Mouse (Mus musculus) cortical plate, adult 2 months (tissue): ENCODE data around the gene Rab5c. TPM values are rescaled to one million over a fixed set of nuclear protein-coding genes. Genes with fewer than 3 reads are reported as not detected.

Source experiments
- H3K27ac ChIP-seq: fragments of 200-500 bp; 2 replicates; pipeline ENCODE4 v1.5.1; 2012; ENCODE audit warnings: low read length, control low read depth, inconsistent platforms; ENCODE audit not compliant: insufficient read depth
- H3K4me1 ChIP-seq: fragments of 200-500 bp; 2 replicates; pipeline ENCODE4 v1.6.1; 2011; ENCODE audit warnings: low read length; ENCODE audit not compliant: control insufficient read depth, insufficient read depth
- H3K4me3 ChIP-seq: fragments of 200-500 bp; 2 replicates; pipeline ENCODE4 v1.5.1; 2011; ENCODE audit warnings: mild to moderate bottlenecking, low read length, control low read depth; ENCODE audit not compliant: insufficient read depth
- CTCF ChIP-seq: fragments of 200-500 bp; IDR thresholded peaks from 2 replicates; pipeline ENCODE4 v1.5.1; 2011; ENCODE audit warnings: mild to moderate bottlenecking, control low read depth, low read length; ENCODE audit not compliant: insufficient read depth; ENCODE audit errors: extremely low read depth
- POLR2A ChIP-seq: fragments of 200-500 bp; IDR thresholded peaks from 2 replicates; pipeline ENCODE4 v1.6.1; 2011; ENCODE audit warnings: mild to moderate bottlenecking, low read length, control low read depth; ENCODE audit not compliant: insufficient read depth; ENCODE audit errors: extremely low read depth
- polyA plus RNA-seq: library from polyadenylated mRNA; depleted of rRNA; stranded (reverse); fragments of >200 nt; gene quantifications from 2 replicates; pipeline ENCODE4 v1.2.3, GENCODE M21; 2012

Gene Rab5c
- polyA plus RNA-seq, 1 experiment = 207 TPM

DNA sequence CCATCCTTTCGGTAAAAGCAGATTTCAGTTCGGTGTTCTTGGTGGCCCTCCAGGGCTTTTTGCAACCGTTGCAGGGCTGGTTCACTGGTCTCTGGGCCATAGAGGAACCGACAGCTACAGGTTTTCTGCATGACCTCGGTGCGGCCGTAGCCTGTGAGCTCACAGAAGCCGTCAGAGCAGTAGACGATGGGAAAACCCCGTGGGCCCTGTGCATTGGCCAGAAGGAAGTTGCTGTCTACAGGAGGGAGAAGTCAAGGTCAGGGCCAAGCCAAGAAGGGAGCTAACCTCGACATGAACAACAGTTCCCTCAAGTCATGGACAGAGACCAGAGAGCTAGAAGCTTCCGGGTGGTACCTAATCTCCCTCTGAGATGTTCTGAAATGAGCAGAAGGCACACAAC lies 19.6 kb upstream of the Rab5c start:
- TF ChIP-seq CTCF = no peak
- no peak for TF ChIP-seq POLR2A
- no peak overlapping the region for H3K27ac ChIP-seq
- H3K4me3 ChIP-seq = no peak overlapping the region
- peaks cover 14% of the 10 kb centered on the region; the same call in 1 of the 2 replicates for H3K4me1 ChIP-seq

DNA sequence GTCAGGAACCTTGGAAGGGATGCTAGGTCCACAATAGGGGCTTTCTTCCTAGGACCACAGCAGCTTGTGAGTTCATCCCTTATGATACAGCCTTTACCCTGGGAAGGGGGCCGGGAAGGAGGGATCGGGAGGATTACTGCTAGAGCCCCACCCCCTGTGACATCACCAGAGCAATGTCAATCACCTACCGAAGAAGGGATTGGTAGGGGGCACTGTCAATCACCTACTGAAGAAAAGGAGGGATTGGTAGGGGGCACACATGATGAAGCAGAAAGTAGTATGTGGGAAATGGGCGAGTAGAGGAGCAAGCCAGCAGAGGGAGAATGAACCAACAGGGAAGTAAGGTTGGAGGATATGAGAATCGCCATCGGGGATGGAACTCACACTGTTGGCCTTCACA lies 18.5 kb upstream of the Rab5c start:
- Histone ChIP-seq H3K27ac (no peak overlapping the region), H3K4me1 (peaks cover 11% of the 10 kb centered on the region; the same call in 1 of the 2 replicates), H3K4me3 (no peak overlapping the region)
- no peak for TF ChIP-seq POLR2A
- TF ChIP-seq CTCF = no peak

DNA sequence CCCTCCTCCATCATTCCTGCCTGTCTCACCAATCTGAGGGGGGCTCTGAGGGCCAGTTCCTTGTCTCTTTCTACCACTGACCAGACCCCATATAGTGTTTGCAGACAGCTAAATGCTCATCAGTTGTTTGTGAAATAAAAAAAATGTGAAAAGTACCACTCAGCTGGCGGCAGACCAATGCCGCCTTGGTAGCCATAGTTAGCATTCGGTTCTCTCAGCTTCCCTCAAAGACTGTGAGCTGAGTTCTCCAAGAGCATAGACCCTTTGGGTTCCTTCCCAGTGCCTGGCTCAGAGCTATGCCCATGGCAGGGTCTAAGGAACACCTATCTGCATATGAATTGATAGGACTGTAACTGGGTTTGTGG lies 16.7 kb upstream of the Rab5c start:
- Histone ChIP-seq H3K4me3 (no peak overlapping the region), H3K4me1 (peaks cover 11% of the 10 kb centered on the region; the same call in 1 of the 2 replicates), H3K27ac (peak overlapping the region; percentile 85)
- TF ChIP-seq POLR2A (no peak), CTCF (no peak)

DNA sequence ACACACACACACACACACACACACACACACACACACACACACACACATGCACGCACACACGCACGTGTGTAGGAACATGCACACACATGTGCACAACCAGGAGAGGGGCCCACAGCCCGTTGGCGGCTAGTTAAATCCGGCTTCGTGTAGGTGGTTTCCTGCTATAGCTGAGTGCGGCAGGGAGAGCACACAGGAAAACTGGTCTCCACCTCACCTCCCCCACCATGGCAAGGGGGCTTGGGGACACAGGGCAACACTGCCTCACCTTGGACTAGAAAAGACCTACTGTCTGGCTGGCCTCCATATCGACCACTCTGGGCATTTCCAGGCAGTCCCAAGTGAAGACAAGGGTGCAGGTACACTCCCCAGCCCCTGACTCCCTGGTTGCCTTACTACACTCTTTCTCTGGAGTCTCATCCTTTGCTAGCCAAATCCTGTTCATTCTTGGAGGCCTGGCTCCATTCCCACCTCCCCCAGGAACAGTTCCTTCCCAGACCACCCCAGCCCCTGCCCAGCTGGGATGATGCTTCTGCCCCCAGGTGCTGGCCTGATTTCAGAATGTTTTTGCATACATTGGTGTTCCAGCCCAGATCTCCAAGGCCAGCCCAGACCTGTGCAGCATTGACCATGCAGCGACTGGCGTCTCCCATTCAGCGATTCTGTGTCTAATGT lies 16.1 kb upstream of the Rab5c start:
- H3K27ac ChIP-seq = peak overlapping the region; percentile 67
- no peak overlapping the region for H3K4me3 ChIP-seq
- H3K4me1 ChIP-seq = peaks cover 14% of the 10 kb centered on the region; the same call in 1 of the 2 replicates
- no peak for TF ChIP-seq CTCF
- no peak for TF ChIP-seq POLR2A

DNA sequence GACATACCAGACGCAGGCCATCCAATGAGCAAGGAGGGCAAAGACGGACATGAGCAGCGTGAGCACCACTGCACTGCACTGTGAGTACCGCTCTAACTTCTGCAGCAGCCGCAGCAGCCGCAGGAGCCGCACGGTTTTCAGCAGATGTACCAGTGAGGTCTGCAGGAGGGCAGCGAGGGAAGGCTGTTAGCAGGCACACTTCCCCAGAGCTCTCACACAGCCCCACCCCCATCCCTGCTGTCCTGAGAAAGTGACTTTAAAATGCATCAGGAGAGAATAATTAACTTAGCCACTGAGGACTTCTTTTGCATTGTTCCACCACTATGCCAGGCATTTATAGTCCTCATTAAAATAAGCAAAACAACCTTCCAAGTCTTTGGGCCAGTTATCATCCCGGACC lies 14.3 kb upstream of the Rab5c start:
- peaks cover 16% of the 10 kb centered on the region; the same call in 1 of the 2 replicates for H3K4me1 ChIP-seq
- H3K27ac ChIP-seq = 0 out of 2 replicates have a peak overlapping the region, but pooled peaks have one; percentile 5
- H3K4me3 ChIP-seq = no peak overlapping the region
- TF ChIP-seq CTCF = no peak
- TF ChIP-seq POLR2A = no peak

DNA sequence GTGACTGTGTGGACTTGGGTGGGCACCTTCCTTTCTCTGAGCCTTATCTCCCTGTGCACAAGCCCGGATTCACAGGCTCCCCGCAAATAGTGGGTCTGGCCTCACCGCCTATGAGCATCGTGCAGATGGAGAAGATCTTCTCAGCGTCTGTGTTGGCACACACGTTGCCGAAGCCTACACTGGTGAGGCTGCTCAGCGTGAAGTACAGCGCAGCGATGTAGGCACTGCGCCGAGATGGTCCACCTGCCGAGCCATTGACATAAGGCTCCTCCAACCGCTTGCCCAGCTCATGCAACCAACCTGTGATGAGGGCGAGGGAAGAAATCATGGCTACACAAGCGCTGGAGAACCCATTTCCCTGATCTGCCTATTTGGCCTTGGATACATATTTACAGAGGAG lies 12.1 kb upstream of the Rab5c start:
- peaks cover 15% of the 10 kb centered on the region; the same call in 1 of the 2 replicates for H3K4me1 ChIP-seq
- no peak for TF ChIP-seq POLR2A
- TF ChIP-seq CTCF = no peak
- H3K27ac ChIP-seq = no peak overlapping the region; the same call in 1 of the 2 replicates

DNA sequence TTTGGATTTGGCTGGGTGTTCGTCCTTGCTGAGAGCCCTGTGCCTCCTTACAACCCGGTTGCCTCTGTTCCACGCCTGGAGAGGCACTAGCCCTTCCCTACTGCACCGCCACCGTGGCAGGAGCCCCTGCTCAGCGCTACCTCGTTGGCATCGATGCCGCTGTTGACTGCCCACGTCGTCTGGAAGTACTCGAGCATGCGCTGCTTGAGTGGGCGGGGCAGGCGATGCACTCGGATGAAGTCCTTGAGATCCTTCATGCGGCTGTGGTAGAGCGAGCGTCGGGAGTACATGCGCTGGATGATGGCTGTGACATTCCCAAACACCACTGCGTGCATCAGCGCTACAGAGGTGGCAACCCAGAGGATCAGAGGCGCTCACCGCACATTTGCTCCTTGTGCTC lies 11.5 kb upstream of the Rab5c start:
- H3K4me3 ChIP-seq = no peak overlapping the region
- no peak for TF ChIP-seq CTCF
- no peak for TF ChIP-seq POLR2A
- H3K27ac ChIP-seq = peak overlapping the region; percentile 12; the same call in 1 of the 2 replicates
- H3K4me1 ChIP-seq = peaks cover 12% of the 10 kb centered on the region; the same call in 1 of the 2 replicates

More for the DNA sequence above, 12.1 kb upstream of the Rab5c start:
- no peak overlapping the region for H3K4me3 ChIP-seq

GRCm38 (mm10) chr11:100748620-100749019 lies 10.6 kb upstream of the Rab5c start:
- peaks cover 10% of the 10 kb centered on the region; the same call in 1 of the 2 replicates for H3K4me1 ChIP-seq
- no peak overlapping the region for H3K27ac ChIP-seq
- no peak for TF ChIP-seq CTCF
- no peak for TF ChIP-seq POLR2A
- H3K4me3 ChIP-seq = no peak overlapping the region

GRCm38 (mm10) chr11:100747114-100747513 lies 9.1 kb upstream of the Rab5c start:
- H3K4me3 ChIP-seq = no peak overlapping the region
- no peak overlapping the region for H3K27ac ChIP-seq
- H3K4me1 ChIP-seq = 0 out of 2 replicates have a peak, but pooled peaks cover 4% of the 10 kb centered on the region
- no peak for TF ChIP-seq POLR2A
- no peak for TF ChIP-seq CTCF

GRCm38 (mm10) chr11:100746546-100746945 lies 8.5 kb upstream of the Rab5c start:
- Histone ChIP-seq H3K27ac (no peak overlapping the region), H3K4me3 (no peak overlapping the region), H3K4me1 (0 out of 2 replicates have a peak, but pooled peaks cover 4% of the 10 kb centered on the region)
- TF ChIP-seq POLR2A = no peak
- TF ChIP-seq CTCF = no peak

DNA sequence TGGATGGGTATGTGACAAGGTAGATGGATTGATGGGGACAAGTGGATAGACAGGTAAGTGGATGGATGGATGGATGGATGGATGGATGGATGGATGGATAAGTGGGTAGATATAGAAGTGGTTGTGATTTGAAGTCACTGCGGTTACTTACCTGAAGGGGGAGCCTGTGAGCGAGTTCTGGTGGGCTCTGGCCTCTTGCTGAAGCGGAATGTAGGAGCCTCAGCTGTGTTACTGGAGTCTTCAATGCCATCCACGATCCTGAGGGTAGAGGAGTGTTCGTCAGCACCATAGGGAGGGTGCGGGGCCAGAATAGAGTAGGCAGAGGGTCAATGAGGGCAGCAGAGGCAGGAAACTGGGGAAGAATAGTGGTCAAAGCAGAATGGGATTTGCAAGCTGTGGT lies 7.1 kb upstream of the Rab5c start:
- Histone ChIP-seq H3K4me3 (no peak overlapping the region), H3K4me1 (0 out of 2 replicates have a peak, but pooled peaks cover 4% of the 10 kb centered on the region), H3K27ac (no peak overlapping the region)
- TF ChIP-seq CTCF = peak; percentile 63
- TF ChIP-seq POLR2A = no peak
